Mouse (Mus musculus) liver, adult 2 months (tissue): ENCODE data around the gene Rab5c.

Experiments
- CTCF ChIP-seq: fragments of 200-500 bp; IDR thresholded peaks from 2 replicates; pipeline ENCODE4 v1.5.1; 2011; ENCODE audit warnings: low read depth, low read length, control low read depth
- POLR2A ChIP-seq: fragments of 200-500 bp; IDR thresholded peaks from 2 replicates; pipeline ENCODE4 v1.6.1; 2011; ENCODE audit warnings: low read length, control low read depth; ENCODE audit not compliant: insufficient read depth; ENCODE audit errors: extremely low read depth

DNA sequence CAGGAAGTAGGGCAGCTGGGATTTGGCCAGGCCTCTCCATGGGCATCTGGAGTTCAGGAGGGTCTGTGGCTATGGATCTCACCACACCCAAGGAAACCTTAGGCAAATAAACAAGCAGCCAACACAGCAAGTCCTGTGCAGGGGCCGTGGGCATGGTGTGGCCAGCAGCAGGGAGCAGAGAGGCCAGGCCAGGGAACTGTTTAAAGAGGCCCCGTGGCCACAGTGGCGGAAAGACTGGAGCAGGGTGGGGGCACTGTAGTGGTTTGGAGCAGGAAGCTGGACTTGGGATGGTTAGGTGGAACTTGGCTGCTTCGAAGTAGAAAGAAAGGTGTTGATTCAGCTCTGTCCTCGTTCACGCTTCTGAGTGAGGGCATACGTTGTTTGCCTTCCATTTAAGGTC lies 50.8 kb downstream of the Rab5c start:
- TF ChIP-seq CTCF: no peak
- TF ChIP-seq POLR2A: no peak
